Mouse (Mus musculus) central nervous system, embryonic 11.5 days (tissue): ENCODE measurements around the gene Tap1. TPM values are rescaled to one million over a fixed set of nuclear protein-coding genes. Genes with fewer than 3 reads are reported as not detected.

Experiments used
- polyA plus RNA-seq: library from polyadenylated mRNA; depleted of rRNA; stranded (reverse); fragments of >200 nt; gene quantifications from 2 replicates; pipeline ENCODE4 v1.2.3, GENCODE M21; 2012; rRNA removed

Tap1 gene
- 0.89 and 1.6 TPM in 2 replicates for polyA plus RNA-seq

DNA sequence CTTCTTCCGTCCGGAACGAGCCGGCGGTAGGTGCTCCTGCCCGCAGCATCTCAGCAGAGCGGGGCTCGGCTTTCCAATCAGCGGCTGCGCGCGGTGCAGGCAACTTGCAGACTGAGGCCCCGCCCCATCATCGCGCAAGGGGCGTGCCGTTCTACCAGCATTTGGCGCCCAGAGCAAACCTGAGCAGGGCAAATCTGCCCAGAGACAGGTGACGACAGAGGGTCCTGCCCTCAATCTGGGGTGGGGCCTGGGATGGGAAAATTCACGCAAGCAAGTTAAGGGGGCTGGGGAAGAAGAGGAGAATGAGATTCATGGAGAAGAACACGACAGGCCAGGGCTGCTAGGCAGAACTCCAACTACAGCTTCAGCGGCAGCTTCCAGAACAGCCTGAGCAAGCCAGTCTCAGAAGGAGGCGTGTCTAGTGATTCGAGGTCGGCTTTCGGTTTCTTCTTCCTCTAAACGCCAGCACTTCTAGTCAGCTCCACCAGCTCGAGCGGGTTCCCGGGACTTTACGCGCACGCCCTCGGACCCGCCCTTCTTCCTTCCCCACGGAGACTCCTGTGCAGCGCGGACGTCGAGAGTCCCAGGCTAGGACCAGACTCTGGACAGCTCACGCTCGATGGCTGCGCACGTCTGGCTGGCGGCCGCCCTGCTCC, at the start of gene Tap1, which contains the start of gene Psmb9:
Gene Tap1, plus strand, starts transcription at position 293 of the 656 bp plus-strand sequence.
Gene Psmb9, minus strand, starts transcription at position 504 of the 656 bp plus-strand sequence.

DNA sequence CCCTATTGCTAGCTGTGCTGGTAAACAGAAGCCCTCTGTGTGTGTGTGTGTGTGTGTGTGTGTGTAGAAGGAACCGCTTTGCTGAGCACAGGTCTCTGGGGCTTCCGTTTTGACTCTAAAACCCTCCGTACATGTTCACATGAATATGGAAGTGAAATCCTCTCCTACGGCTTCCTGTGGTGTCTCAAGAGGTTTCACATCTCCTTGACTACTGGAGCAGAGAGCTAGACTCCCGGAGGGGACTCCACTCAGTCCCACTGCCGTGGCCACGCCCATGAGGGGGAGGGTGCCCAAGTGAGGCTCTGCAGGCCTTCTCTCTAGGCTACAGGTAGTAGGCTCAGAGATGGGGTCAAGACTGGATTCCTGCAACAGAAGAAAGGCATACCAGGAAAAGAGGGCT, 44.3 kb upstream of the Tap1 start, which contains the start of gene H2-DMb2:
Gene H2-DMb2, plus strand, starts transcription at position 275 of the 400 bp plus-strand sequence.

GRCm38 (mm10) chr17:34152923-34153322, 34.4 kb upstream of the Tap1 start, which contains the start of gene H2-DMb1:
Gene H2-DMb1 (plus strand): TSS chr17:34153072.

DNA sequence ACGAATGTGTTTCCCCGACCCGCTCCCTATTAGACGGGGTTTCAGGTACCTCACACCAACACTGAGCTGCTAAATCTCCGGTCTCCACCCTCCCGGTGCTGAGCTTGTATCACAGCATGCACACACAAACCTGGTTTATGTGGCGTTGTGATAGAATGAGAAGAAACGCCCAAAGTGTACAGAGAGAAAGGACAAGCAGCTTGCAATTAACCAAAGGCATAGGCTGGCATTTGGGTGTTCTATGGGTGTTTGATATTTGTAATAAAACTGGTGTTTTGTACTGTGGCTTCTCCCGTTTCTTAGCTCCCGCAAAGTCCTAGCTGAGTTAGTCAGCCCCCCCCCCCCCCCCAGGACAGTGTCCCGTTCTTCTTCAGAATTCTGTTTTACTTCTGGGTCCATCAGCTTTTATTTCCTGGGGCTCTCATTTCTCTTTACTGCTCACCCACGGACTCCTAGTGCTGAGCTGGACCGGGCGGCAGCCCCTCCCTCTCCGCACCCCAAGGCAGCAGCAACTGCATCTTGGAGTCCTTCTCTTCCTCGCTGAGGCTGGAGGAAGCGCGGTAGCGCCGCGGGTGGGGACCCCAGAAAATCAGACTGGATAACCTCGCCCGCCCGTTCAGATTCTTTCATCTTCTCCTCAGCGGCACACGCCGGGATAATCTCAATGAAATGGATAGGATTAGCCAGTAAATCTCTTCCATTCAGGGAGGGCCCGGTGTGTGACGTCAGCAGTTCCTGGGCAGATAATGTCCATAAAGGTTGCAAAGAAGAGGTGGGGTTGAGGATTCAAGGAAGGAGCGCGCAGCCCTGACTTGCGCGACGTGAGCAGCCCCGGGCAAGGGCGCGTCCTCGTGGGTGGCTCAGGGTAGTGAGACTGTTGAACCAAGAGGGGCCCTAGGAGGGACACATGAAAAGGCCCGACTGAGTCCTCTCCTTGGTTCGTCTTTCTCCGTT, 9.9 kb downstream of the Tap1 start, which contains the start of gene Psmb8:
Gene Psmb8, plus strand, starts transcription at position 781 of the 954 bp plus-strand sequence.

GRCm38 (mm10) chr17:34203444-34203843, 16.1 kb downstream of the Tap1 start, which contains the start of gene Tap2:
Gene Tap2 (plus strand): TSS chr17:34203527.

DNA sequence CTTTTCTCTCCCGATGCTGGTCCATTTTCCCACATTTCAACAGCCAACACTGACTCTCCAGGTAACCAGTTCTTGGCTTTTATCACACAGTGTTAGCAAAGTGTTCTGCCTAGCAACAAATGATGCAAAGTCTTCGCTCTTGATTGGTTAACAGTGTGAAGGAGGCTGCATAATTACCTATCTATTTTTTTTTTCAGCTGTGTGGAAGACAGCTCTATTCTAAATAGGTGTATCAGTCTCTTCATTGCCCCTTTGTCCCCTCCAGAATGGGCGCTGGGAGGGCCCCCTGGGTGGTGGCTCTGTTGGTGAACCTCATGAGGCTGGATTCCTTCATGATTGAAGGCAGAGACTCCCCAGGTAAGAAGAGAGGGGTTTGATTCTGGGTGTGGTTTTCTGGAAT, 51.4 kb downstream of the Tap1 start, which contains the start of gene H2-Ob:
Gene H2-Ob, plus strand, starts transcription at position 198 of the 400 bp plus-strand sequence.

Other genes with a start within 250 kb of the Tap1 start
- 119 and 140 TPM in 2 replicates for gene Pfdn6, start 247.2 kb upstream of the Tap1 start, polyA plus RNA-seq
- gene Wdr46, start 246.9 kb upstream of the Tap1 start, polyA plus RNA-seq = 32.1 and 46.5 TPM in 2 replicates
- gene B3galt4, start 236.1 kb upstream of the Tap1 start, polyA plus RNA-seq = 4.3 and 4.7 TPM in 2 replicates
- 44.6 and 48.5 TPM in 2 replicates for gene Vps52, start 231.7 kb upstream of the Tap1 start, polyA plus RNA-seq
- 1,239 and 1,610 TPM in 2 replicates for gene Rps18, start 231.6 kb upstream of the Tap1 start, polyA plus RNA-seq
- 26.7 and 37.4 TPM in 2 replicates for gene H2-K1, start 187.2 kb upstream of the Tap1 start, polyA plus RNA-seq
- gene Ring1, start 162.9 kb upstream of the Tap1 start, polyA plus RNA-seq = 55.3 and 116 TPM in 2 replicates
- 96.6 and 160 TPM in 2 replicates for gene H2-Ke6, start 159.5 kb upstream of the Tap1 start, polyA plus RNA-seq
- gene Slc39a7, start 155.9 kb upstream of the Tap1 start, polyA plus RNA-seq = 118 and 126 TPM in 2 replicates
- 70.8 and 149 TPM in 2 replicates for gene Rxrb, start 155.7 kb upstream of the Tap1 start, polyA plus RNA-seq
- gene Col11a2, start 148.1 kb upstream of the Tap1 start, polyA plus RNA-seq = 7.9 and 11.4 TPM in 2 replicates
- 0.30 and 0.45 TPM in 2 replicates for gene H2-Oa, start 95.2 kb upstream of the Tap1 start, polyA plus RNA-seq
- 5.2 and 6.9 TPM in 2 replicates for gene H2-DMa, start 68.0 kb upstream of the Tap1 start, polyA plus RNA-seq
- 188 and 203 TPM in 2 replicates for gene Brd2, start 64.9 kb upstream of the Tap1 start, polyA plus RNA-seq
- 0.04 and 0.15 TPM in 2 replicates for gene H2-DMb2, start 44.2 kb upstream of the Tap1 start, polyA plus RNA-seq
- 0.34 and 0.46 TPM in 2 replicates for gene H2-DMb1, start 34.5 kb upstream of the Tap1 start, polyA plus RNA-seq
- 0.78 and 0.89 TPM in 2 replicates for gene Psmb9, start 211 bp downstream of the Tap1 start, polyA plus RNA-seq
- gene Psmb8, start 10.2 kb downstream of the Tap1 start, polyA plus RNA-seq = 2.1 and 2.8 TPM in 2 replicates
- gene Tap2, start 16.0 kb downstream of the Tap1 start, polyA plus RNA-seq = 0.62 and 1.1 TPM in 2 replicates
- gene H2-Ob, start 51.4 kb downstream of the Tap1 start, polyA plus RNA-seq = not detected in 2 replicates
- gene H2-Ab1, start 70.1 kb downstream of the Tap1 start, polyA plus RNA-seq = 2.3 and 2.9 TPM in 2 replicates
- 0.07 and 0.08 TPM in 2 replicates for gene H2-Aa, start 100.3 kb downstream of the Tap1 start, polyA plus RNA-seq
- 0.67 and 0.79 TPM in 2 replicates for gene H2-Eb1, start 118.3 kb downstream of the Tap1 start, polyA plus RNA-seq
- 0.01 and 0.02 TPM in 2 replicates for gene H2-Eb2, start 138.1 kb downstream of the Tap1 start, polyA plus RNA-seq
- gene Btnl2, start 167.3 kb downstream of the Tap1 start, polyA plus RNA-seq = 0.05 and 0.06 TPM in 2 replicates
- not detected in 2 replicates for gene Btnl1, start 189.6 kb downstream of the Tap1 start, polyA plus RNA-seq
- 4.8 and 7.0 TPM in 2 replicates for gene BC051142, start 211.3 kb downstream of the Tap1 start, polyA plus RNA-seq